Mouse (Mus musculus) stomach, postnatal 0 days (tissue): Measurements from ENCODE around the gene Mapk11. TPM values are rescaled to one million over a fixed set of nuclear protein-coding genes. Genes with fewer than 3 reads are reported as not detected.

ENCODE experiments used
- ATAC-seq: fragments of 200-750 bp; cut with Nextera tagmentation; 2 replicates; pipeline ENCODE4 v1.8.0; 2017; ENCODE audit not compliant: low FRiP score, low TSS enrichment
- DNase-seq: peaks from one replicate; pipeline ENCODE4 v3.0.0-alpha.2; 2016; ENCODE audit warnings: low spot score
- H3K27ac ChIP-seq: fragments of 300-500 bp; sonication (generic); replicated peaks from 2 replicates; pipeline ENCODE4 v1.5.1; 2014; ENCODE audit warnings: mild to moderate bottlenecking, control low read depth
- H3K27me3 ChIP-seq: fragments of 300-500 bp; sonication (generic); 2 replicates; pipeline ENCODE4 v1.6.1; 2014; ENCODE audit warnings: low read length; ENCODE audit not compliant: control insufficient read depth, insufficient read depth
- H3K36me3 ChIP-seq: fragments of 300-500 bp; sonication (generic); 2 replicates; pipeline ENCODE4 v1.6.1; 2014; ENCODE audit warnings: low read length, mixed read lengths; ENCODE audit not compliant: control insufficient read depth, insufficient read depth
- H3K4me1 ChIP-seq: fragments of 300-500 bp; sonication (generic); replicated peaks from 2 replicates; pipeline ENCODE4 v1.6.1; 2014; ENCODE audit warnings: antibody characterized with exemption; ENCODE audit not compliant: control insufficient read depth, insufficient read depth
- H3K4me2 ChIP-seq: fragments of 300-500 bp; sonication (generic); replicated peaks from 2 replicates; pipeline ENCODE4 v1.6.1; 2014; ENCODE audit warnings: low read depth, mild to moderate bottlenecking, control low read depth, moderate library complexity
- H3K4me3 ChIP-seq: fragments of 300-500 bp; sonication (generic); 2 replicates; pipeline ENCODE4 v1.5.1; 2014; ENCODE audit warnings: low read depth, low read length, control low read depth
- H3K9ac ChIP-seq: fragments of 300-500 bp; sonication (generic); 2 replicates; pipeline ENCODE4 v1.6.1; 2014; ENCODE audit warnings: mild to moderate bottlenecking, low read length, control low read depth, mixed read lengths
- H3K9me3 ChIP-seq: fragments of 300-500 bp; sonication (generic); 2 replicates; pipeline ENCODE4 v1.6.1; 2016; ENCODE audit warnings: low read length; ENCODE audit not compliant: control insufficient read depth
- CTCF ChIP-seq: IDR thresholded peaks from 2 replicates; pipeline ENCODE4 v1.5.1; 2016; ENCODE audit warnings: antibody characterized with exemption, low read depth, mild to moderate bottlenecking, moderate library complexity
- EP300 ChIP-seq: optimal IDR thresholded peaks from 2 replicates; pipeline ENCODE3; 2016; ENCODE audit warnings: antibody characterized with exemption
- WGBS: fragments of 180-500 bp; shearing (Covaris S2); extraction: QIAGEN DNeasy Blood & Tissue Kit; methylation state at CpG from one replicate; pipeline ENCODE4 v1.1.7; 2014; 5-methylcytosine and 5-hydroxymethylcytosine counted together
- polyA plus RNA-seq: library from polyadenylated mRNA; unstranded; fragments of >200 nt; fragmentation: Nextera tagmentation; extraction: Ambion mirVana; gene quantifications from 2 replicates; pipeline ENCODE4 v1.2.1, GENCODE M21; 2015

Mapk11 gene
- polyA plus RNA-seq, 1 experiment from 2014 or later, result 2.1 TPM

DNA sequence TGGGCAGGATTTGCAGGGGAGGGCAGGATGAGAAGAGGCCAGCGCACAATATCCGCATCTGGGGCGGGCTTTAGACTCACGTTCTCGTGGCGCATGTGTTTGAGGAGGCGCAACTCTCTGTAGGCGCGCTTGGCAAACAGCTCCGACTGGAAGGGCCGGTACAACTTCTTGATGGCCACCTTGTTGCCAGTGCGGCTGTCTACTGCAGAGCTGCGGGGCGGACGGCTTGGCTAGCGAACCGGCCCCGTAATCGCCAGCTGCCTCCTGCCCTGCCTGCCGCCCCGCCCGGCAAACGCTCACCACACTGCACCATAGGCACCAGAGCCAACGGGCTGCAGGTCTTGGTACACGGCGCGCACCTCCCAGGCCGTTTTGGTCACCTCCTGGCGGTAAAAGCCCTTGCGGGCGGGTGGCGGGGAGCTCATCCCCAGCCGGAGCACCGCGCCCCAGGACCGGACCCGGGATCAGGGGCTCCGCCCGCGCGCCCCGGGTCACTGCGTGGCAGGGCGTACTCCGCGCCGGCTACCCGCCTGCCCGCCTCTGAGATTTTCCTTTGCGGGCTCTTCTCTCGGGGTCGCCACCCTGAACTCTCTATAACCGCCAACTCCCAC is 9.3 kb downstream of the Mapk11 start:
- H3K27me3 ChIP-seq, result peaks cover 5% of the 10 kb centered on the region
- peak overlapping the region; percentile 53 for H3K4me3 ChIP-seq
- WGBS, result under 1% methylated on average over 53 of the region's 53 CpGs
- no peaks in the 10 kb centered on the region for H3K9me3 ChIP-seq
- H3K4me1 ChIP-seq, result no peaks in the 10 kb centered on the region
- ATAC-seq, result peak; percentile 45; the same call in 1 of the 2 replicates
- peak overlapping the region; percentile 61 for H3K9ac ChIP-seq
- TF ChIP-seq EP300 (peak; percentile 11), CTCF (no peak)
- no peaks in the 10 kb centered on the region for H3K36me3 ChIP-seq
- H3K27ac ChIP-seq, result peak overlapping the region; percentile 35; the same call in 1 of the 2 replicates
- peak overlapping the region; percentile 85 for H3K4me2 ChIP-seq
- DNase-seq, result peak; percentile 70

DNA sequence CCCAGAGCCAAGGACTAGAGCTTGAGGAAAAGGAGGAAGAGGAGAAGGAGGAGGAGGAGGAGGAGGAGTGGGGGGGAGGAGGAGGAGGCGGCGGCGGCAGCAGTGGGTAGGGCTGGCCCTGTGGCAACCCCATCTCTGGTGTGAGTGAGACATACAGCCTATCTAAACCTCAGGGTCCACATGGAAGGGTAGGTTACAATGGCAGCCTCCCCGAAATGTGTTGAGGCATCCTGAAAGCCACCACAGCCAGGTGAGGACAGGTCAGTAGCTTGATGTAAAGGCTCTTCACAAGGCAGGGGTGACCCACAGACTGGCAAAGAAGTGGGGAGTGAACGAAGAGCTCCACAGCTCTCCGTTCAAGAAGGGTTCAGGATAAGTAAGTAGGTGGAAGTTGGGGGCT is 10.9 kb downstream of the Mapk11 start:
- Histone ChIP-seq H3K4me2 (no peak overlapping the region), H3K27me3 (peaks cover 5% of the 10 kb centered on the region), H3K9me3 (no peaks in the 10 kb centered on the region), H3K4me1 (no peaks in the 10 kb centered on the region), H3K27ac (no peak overlapping the region), H3K36me3 (no peaks in the 10 kb centered on the region), H3K4me3 (no peak overlapping the region), H3K9ac (no peak overlapping the region)
- 90% methylated on average over 6 of the region's 6 CpGs for WGBS
- DNase-seq (no peak), ATAC-seq (no peak)
- TF ChIP-seq CTCF (no peak), EP300 (no peak)

DNA sequence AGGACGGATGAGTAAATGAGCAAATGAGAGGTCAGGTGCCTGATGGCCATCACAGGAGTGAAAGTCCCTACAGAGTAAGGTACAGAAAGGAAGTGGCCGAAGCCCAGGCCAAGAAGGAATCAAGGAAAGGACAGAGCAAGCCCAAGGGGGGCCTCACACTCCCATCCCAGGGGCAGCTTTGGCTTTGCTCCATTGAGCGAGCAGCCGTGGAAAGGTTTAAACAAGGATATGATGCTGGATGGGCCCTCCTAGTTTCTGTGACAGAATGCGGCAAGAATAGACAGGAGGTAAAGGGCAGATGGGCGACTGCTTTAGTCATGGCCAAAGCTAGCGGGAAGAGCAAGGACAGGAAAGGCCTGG is 11.4 kb downstream of the Mapk11 start:
- Histone ChIP-seq H3K36me3 (no peaks in the 10 kb centered on the region), H3K27me3 (peaks cover 5% of the 10 kb centered on the region), H3K27ac (no peak overlapping the region), H3K4me1 (no peaks in the 10 kb centered on the region), H3K4me3 (no peak overlapping the region), H3K4me2 (no peak overlapping the region), H3K9ac (no peak overlapping the region), H3K9me3 (no peaks in the 10 kb centered on the region)
- DNase-seq (no peak), ATAC-seq (no peak)
- TF ChIP-seq EP300, result no peak
- TF ChIP-seq CTCF, result no peak
- WGBS, result 82% methylated on average over 7 of the region's 7 CpGs

DNA sequence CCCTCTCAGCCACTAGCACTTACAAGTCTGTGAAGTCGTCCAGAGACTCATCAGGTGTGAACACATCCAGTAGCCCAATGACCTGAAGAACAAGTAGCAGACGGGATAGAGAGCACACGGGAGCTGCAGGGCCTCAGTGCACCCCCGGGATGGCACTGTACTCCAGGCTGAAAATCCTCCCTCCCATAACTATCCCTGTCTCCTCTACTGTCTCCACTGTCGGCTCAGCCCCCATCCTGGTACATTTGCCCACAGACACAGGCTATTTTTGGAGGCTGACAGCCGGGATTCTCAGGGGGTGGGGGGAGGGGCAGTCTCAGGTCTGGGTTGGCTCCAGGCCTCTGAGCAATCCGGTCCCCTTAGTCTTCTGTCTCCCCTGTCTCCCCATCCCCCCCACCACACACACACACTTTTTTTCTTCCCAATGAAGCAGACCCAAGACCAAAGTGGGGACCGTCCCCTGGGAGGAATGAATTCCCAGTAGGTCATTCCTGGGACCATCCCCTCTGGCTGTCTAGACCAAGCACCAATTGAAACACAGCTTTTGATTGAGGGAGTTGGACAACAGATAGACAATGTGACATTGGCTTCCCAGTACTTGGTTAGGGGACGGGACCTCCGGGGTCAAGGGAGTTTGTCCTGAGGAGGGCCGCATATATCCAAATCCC is 11.9 kb downstream of the Mapk11 start:
- DNase-seq, result no peak
- TF ChIP-seq EP300 (no peak), CTCF (no peak)
- 70% methylated on average over 11 of the region's 11 CpGs for WGBS
- no peak overlapping the region for H3K4me3 ChIP-seq
- no peak for ATAC-seq
- no peak overlapping the region for H3K27ac ChIP-seq
- H3K4me1 ChIP-seq, result no peaks in the 10 kb centered on the region
- H3K9me3 ChIP-seq, result no peaks in the 10 kb centered on the region
- H3K4me2 ChIP-seq, result no peak overlapping the region
- no peaks in the 10 kb centered on the region for H3K36me3 ChIP-seq
- H3K27me3 ChIP-seq, result peaks cover 5% of the 10 kb centered on the region
- H3K9ac ChIP-seq, result no peak overlapping the region

DNA sequence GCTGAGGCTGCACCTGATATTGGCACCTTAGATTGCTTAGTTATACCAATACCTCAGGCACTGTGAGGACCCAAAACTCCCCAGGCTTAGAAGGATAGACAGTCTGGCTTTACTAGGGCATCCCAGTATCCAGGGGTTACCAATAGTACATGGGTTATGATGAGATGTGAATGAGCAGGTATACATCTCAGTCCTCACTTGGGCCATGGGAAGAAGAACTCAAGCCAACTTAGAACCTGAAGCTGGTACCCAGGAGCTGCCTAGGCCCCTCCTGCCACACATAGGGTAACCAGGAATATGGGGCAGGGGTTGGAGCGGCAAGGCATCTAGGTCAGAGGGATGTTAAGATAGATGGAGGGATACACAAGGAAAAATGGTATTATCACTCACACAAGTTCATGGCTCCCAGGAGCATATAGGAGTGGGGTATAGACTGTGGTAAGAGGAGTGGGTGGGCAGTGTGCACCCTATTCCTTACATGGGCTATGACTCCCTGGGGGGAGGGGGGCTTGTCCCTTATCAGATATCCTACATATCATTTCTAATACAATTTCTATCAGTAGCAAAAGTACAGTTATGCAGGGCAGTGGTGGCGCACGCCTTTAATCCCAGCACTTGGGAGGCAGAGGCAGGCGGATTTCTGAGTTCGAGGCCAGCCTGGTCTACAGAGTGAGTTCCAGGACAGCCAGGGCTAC is 12.8 kb downstream of the Mapk11 start:
- 97% methylated on average over 5 of the region's 5 CpGs for WGBS
- H3K4me2 ChIP-seq, result no peak overlapping the region
- H3K4me3 ChIP-seq, result no peak overlapping the region
- H3K27ac ChIP-seq, result no peak overlapping the region
- no peak overlapping the region for H3K9ac ChIP-seq
- TF ChIP-seq CTCF (no peak), EP300 (no peak)
- no peak for DNase-seq
- ATAC-seq, result no peak
- H3K36me3 ChIP-seq, result no peaks in the 10 kb centered on the region
- no peaks in the 10 kb centered on the region for H3K4me1 ChIP-seq
- H3K9me3 ChIP-seq, result no peaks in the 10 kb centered on the region
- peaks cover 5% of the 10 kb centered on the region for H3K27me3 ChIP-seq

DNA sequence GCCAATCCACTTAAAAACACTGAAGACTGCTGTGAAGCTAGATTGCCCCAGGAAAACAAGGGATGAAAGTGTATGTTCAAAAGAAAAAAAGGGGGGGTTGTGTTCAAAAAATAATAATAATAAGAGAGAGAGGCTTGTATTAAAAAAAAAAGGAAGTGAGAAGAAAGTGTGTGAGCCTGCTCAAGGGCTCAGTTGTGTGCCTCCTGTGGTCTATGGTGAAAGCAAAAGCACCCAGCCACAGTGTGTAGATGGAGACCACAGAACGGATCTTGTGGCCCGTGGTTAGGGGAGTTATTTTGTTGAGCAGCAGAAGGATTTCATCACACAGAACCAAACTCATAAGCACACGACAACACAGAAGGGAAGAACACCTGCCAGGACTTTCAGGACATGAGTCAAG is 18.1 kb downstream of the Mapk11 start:
- no peak overlapping the region for H3K4me2 ChIP-seq
- H3K36me3 ChIP-seq, result no peaks in the 10 kb centered on the region
- no peak overlapping the region for H3K27ac ChIP-seq
- H3K27me3 ChIP-seq, result no peaks in the 10 kb centered on the region
- ATAC-seq (no peak), DNase-seq (no peak)
- H3K4me1 ChIP-seq, result peaks cover 9% of the 10 kb centered on the region; the same call in 1 of the 2 replicates
- H3K4me3 ChIP-seq, result no peak overlapping the region
- H3K9ac ChIP-seq, result no peak overlapping the region
- WGBS, result 82% methylated on average over 3 of the region's 3 CpGs
- TF ChIP-seq CTCF (no peak), EP300 (no peak)
- no peaks in the 10 kb centered on the region for H3K9me3 ChIP-seq
